ENCODE assay signal across 20 mouse cellular contexts in genomic region chr15:30721098-30721497, GRCm38 (mm10).
DNase-seq lines count a peak whose midpoint lies in the region; ATAC-seq and TF ChIP-seq lines count a peak whose summit lies in the region.
"Had no signal": no experiment of that assay in that cellular context is flagged by ENCODE, and none has a peak within 500 bp of the region (broad histone marks: within the 10 kb centered on the region; RNA-seq: fewer than 3 reads in every experiment).

No protein-coding gene starts in this region.

- no peaks in the 10 kb centered on the region for H3K27me3 ChIP-seq in midbrain, embryonic 12.5 days
- no peaks in the 10 kb centered on the region for H3K27me3 ChIP-seq in midbrain, postnatal 0 days (ENCODE audit: insufficient read depth, low read length)
- no peaks in the 10 kb centered on the region for H3K27me3 ChIP-seq in forebrain, embryonic 14.5 days (replicated peaks; ENCODE audit: control insufficient read depth, insufficient read depth, low read length)
- no peaks in the 10 kb centered on the region for H3K27me3 ChIP-seq in heart, embryonic 10.5 days (ENCODE audit: insufficient read depth, poor library complexity, severe bottlenecking)
- H3K27me3 ChIP-seq: heart, embryonic 13.5 days; hindbrain, embryonic 13.5 days; intestine, embryonic 15.5 days had no signal

- no peak overlapping the region for H3K4me2 ChIP-seq in midbrain, embryonic 12.5 days (replicated peaks)
- no peak overlapping the region for H3K4me2 ChIP-seq in midbrain, postnatal 0 days (ENCODE audit: low read depth, low read length, poor library complexity, severe bottlenecking)
- no peak overlapping the region for H3K4me2 ChIP-seq in forebrain, embryonic 14.5 days (ENCODE audit: low read length)
- H3K4me2 ChIP-seq: heart, embryonic 13.5 days; hindbrain, embryonic 13.5 days; intestine, embryonic 15.5 days had no signal

- H3K27ac ChIP-seq in midbrain, embryonic 12.5 days (replicated peaks) = no peak overlapping the region
- H3K27ac ChIP-seq in midbrain, postnatal 0 days (ENCODE audit: low read depth, low read length) = no peak overlapping the region
- no peak overlapping the region for H3K27ac ChIP-seq in forebrain, embryonic 14.5 days (ENCODE audit: low read depth, low read length)
- no peak overlapping the region for H3K27ac ChIP-seq in heart, embryonic 10.5 days
- H3K27ac ChIP-seq: heart, embryonic 13.5 days; hindbrain, embryonic 13.5 days; intestine, embryonic 15.5 days had no signal

- H3K9me3 ChIP-seq in midbrain, embryonic 12.5 days = no peaks in the 10 kb centered on the region
- H3K9me3 ChIP-seq in midbrain, postnatal 0 days (ENCODE audit: low read length) = no peaks in the 10 kb centered on the region
- no peaks in the 10 kb centered on the region for H3K9me3 ChIP-seq in forebrain, embryonic 14.5 days (replicated peaks; ENCODE audit: control insufficient read depth, low read length)
- no peaks in the 10 kb centered on the region for H3K9me3 ChIP-seq in heart, embryonic 10.5 days
- H3K9me3 ChIP-seq: heart, embryonic 13.5 days; hindbrain, embryonic 13.5 days; intestine, embryonic 15.5 days had no signal

- peaks cover 6% of the 10 kb centered on the region; the same call in 1 of the 2 replicates for H3K4me1 ChIP-seq in midbrain, embryonic 12.5 days
- H3K4me1 ChIP-seq in midbrain, postnatal 0 days (ENCODE audit: insufficient read depth, low read length) = no peaks in the 10 kb centered on the region
- H3K4me1 ChIP-seq in forebrain, embryonic 14.5 days (ENCODE audit: control insufficient read depth, insufficient read depth, low read length) = peaks cover 15% of the 10 kb centered on the region; the same call in 1 of the 2 replicates
- no peaks in the 10 kb centered on the region for H3K4me1 ChIP-seq in heart, embryonic 10.5 days
- H3K4me1 ChIP-seq: heart, embryonic 13.5 days; intestine, embryonic 15.5 days had no signal

- no peak overlapping the region for H3K4me3 ChIP-seq in midbrain, embryonic 12.5 days
- H3K4me3 ChIP-seq in midbrain, postnatal 0 days (ENCODE audit: low read depth, low read length) = no peak overlapping the region
- H3K4me3 ChIP-seq in forebrain, embryonic 14.5 days (ENCODE audit: low read depth, low read length) = no peak overlapping the region
- H3K4me3 ChIP-seq in heart, embryonic 10.5 days = no peak overlapping the region
- H3K4me3 ChIP-seq: heart, embryonic 13.5 days; hindbrain, embryonic 13.5 days; intestine, embryonic 15.5 days had no signal

- no peak for TF ChIP-seq CTCF in midbrain, postnatal 0 days (IDR thresholded peaks at IDR 0.05)

- ATAC-seq in midbrain, embryonic 12.5 days (ENCODE audit: low FRiP score, low read depth) = 0 out of 2 replicates have a peak, but pooled peaks have one; percentile 52
- ATAC-seq in midbrain, postnatal 0 days (ENCODE audit: low FRiP score) = no peak
- peak; percentile 51; the same call in 1 of the 2 replicates for ATAC-seq in forebrain, embryonic 14.5 days
- ATAC-seq: CD4-positive, CD25-positive, alpha-beta regulatory T cell, adult 4 months; hindbrain, embryonic 16.5 days; intestine, embryonic 15.5 days had no signal

- intact Hi-C loops in heart, postnatal 10 days (cut with DNase I) = no loop called here

- DNase-seq in midbrain, postnatal 0 days (ENCODE audit: low spot score) = no peak
- peak; percentile 40 for DNase-seq in retina, postnatal 1 day
- no peak for DNase-seq in retina, embryonic 14.5 days (ENCODE audit: low spot score)
- DNase-seq in forebrain, embryonic 14.5 days (ENCODE audit: low spot score) = peak; percentile 52
- no peak for DNase-seq in heart, embryonic 10.5 days (ENCODE audit: low spot score)
- no peak for DNase-seq in heart, postnatal 10 days
- DNase-seq: adrenal gland, adult 2 months; adrenal gland, postnatal 14 days; cerebellum, adult 11-12 months; cerebellum, adult 9-10 months; cerebellum, postnatal 14 days; gastrocnemius, postnatal 25 days; heart, adult 18-20 months; kidney, adult 11 months had no signal

- 43% methylated on average over 2 of the region's 2 CpGs for WGBS in midbrain, embryonic 12.5 days
- 47% methylated on average over 2 of the region's 2 CpGs for WGBS in midbrain, postnatal 0 days
- WGBS in forebrain, embryonic 14.5 days = 5% methylated on average over 2 of the region's 2 CpGs
- 71% methylated on average over 2 of the region's 2 CpGs for WGBS in heart, embryonic 10.5 days

- H3K36me3 ChIP-seq in midbrain, embryonic 12.5 days = no peaks in the 10 kb centered on the region
- no peaks in the 10 kb centered on the region for H3K36me3 ChIP-seq in midbrain, postnatal 0 days (ENCODE audit: insufficient read depth, low read length)
- H3K36me3 ChIP-seq in forebrain, embryonic 14.5 days (ENCODE audit: control insufficient read depth, insufficient read depth, low read length) = no peaks in the 10 kb centered on the region
- H3K36me3 ChIP-seq in heart, embryonic 10.5 days = no peaks in the 10 kb centered on the region
- H3K36me3 ChIP-seq: heart, embryonic 13.5 days; hindbrain, embryonic 13.5 days; intestine, embryonic 15.5 days had no signal

- H3K9ac ChIP-seq in midbrain, embryonic 12.5 days (replicated peaks) = no peak overlapping the region
- no peak overlapping the region for H3K9ac ChIP-seq in midbrain, postnatal 0 days (replicated peaks; ENCODE audit: low read length, poor library complexity, severe bottlenecking)
- H3K9ac ChIP-seq in forebrain, embryonic 14.5 days (ENCODE audit: low read length) = no peak overlapping the region
- H3K9ac ChIP-seq: heart, embryonic 13.5 days; hindbrain, embryonic 13.5 days; intestine, embryonic 15.5 days had no signal

Comparison
In these comparisons a context has a peak if more than half of its experiments do, and no peak if none do; other contexts are left out.
1. DNase-seq: peak in retina, postnatal 1 day (single experiment) and forebrain, embryonic 14.5 days (single experiment); none in midbrain, postnatal 0 days (single experiment), retina, embryonic 14.5 days (single experiment), heart, embryonic 10.5 days (single experiment) and heart, postnatal 10 days (0 of 2).